18 mouse cellular contexts compared by ENCODE assay signal in the genomic region with DNA sequence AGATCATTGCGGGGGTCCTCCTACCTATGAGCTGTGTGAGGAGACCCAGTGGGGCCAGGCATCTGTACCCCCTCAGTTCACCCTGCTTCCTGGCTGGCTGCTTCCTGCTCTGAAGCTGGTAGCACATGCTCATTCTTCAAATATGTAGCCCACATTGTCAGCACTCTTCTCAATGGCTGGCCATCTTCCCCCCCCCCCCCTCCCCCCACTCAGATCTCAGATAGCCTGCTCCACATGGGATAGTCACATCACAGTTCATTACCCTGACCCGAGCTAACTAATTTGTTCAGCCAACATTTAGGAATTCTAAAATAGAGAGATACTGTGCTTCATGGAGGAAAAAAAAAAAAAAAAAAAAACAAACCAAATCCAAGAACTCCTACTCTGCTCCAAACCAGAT.
DNase-seq lines count a peak whose midpoint lies in the region; ATAC-seq lines count a peak whose summit lies in the region.
"Had no signal": no experiment of that assay in that cellular context is flagged by ENCODE, and none has a peak within 500 bp of the region (broad histone marks: within the 10 kb centered on the region; RNA-seq: fewer than 3 reads in every experiment).

No protein-coding gene starts in this region.

- no peak overlapping the region for H3K4me3 ChIP-seq in forebrain, embryonic 11.5 days (ENCODE audit: low read depth, low read length)
- no peak overlapping the region for H3K4me3 ChIP-seq in forebrain, embryonic 14.5 days (ENCODE audit: low read depth, low read length)
- no peak overlapping the region for H3K4me3 ChIP-seq in lung, embryonic 15.5 days
- H3K4me3 ChIP-seq in midbrain, embryonic 10.5 days, result no peak overlapping the region
- no peak overlapping the region for H3K4me3 ChIP-seq in midbrain, embryonic 13.5 days (replicated peaks)
- H3K4me3 ChIP-seq: forebrain, embryonic 10.5 days; forebrain, embryonic 15.5 days; hindbrain, embryonic 12.5 days; hindbrain, embryonic 15.5 days had no signal

- 94% methylated on average over 2 of the region's 2 CpGs for WGBS in forebrain, embryonic 11.5 days
- 84% methylated on average over 2 of the region's 2 CpGs for whole genome bisulfite sequencing in forebrain, embryonic 14.5 days
- WGBS in lung, embryonic 15.5 days, result 54% methylated on average over 2 of the region's 2 CpGs
- WGBS in midbrain, embryonic 10.5 days, result 97% methylated on average over 2 of the region's 2 CpGs
- WGBS in midbrain, embryonic 13.5 days, result 89% methylated on average over 2 of the region's 2 CpGs

- no peak overlapping the region for H3K4me2 ChIP-seq in forebrain, embryonic 11.5 days (ENCODE audit: low read depth, low read length, severe bottlenecking)
- no peak overlapping the region for H3K4me2 ChIP-seq in forebrain, embryonic 14.5 days (ENCODE audit: low read length)
- no peak overlapping the region for H3K4me2 ChIP-seq in lung, embryonic 15.5 days
- H3K4me2 ChIP-seq in midbrain, embryonic 13.5 days (replicated peaks), result no peak overlapping the region
- H3K4me2 ChIP-seq: forebrain, embryonic 15.5 days; heart, embryonic 11.5 days; hindbrain, embryonic 12.5 days; hindbrain, embryonic 15.5 days had no signal

- H3K27ac ChIP-seq in forebrain, embryonic 11.5 days (ENCODE audit: low read depth, low read length), result no peak overlapping the region
- H3K27ac ChIP-seq in forebrain, embryonic 14.5 days (ENCODE audit: low read depth, low read length), result no peak overlapping the region
- H3K27ac ChIP-seq in lung, embryonic 15.5 days, result no peak overlapping the region
- 0 out of 2 replicates have a peak overlapping the region, but pooled peaks have one; percentile 3 for H3K27ac ChIP-seq in midbrain, embryonic 10.5 days (replicated peaks)
- H3K27ac ChIP-seq in midbrain, embryonic 13.5 days, result no peak overlapping the region
- H3K27ac ChIP-seq: forebrain, embryonic 10.5 days; forebrain, embryonic 15.5 days; hindbrain, embryonic 12.5 days; hindbrain, embryonic 15.5 days had no signal

- H3K27me3 ChIP-seq in forebrain, embryonic 11.5 days (ENCODE audit: control insufficient read depth, insufficient read depth, low read length), result no peaks in the 10 kb centered on the region
- no peaks in the 10 kb centered on the region for H3K27me3 ChIP-seq in forebrain, embryonic 14.5 days (replicated peaks; ENCODE audit: control insufficient read depth, insufficient read depth, low read length)
- H3K27me3 ChIP-seq in lung, embryonic 15.5 days, result no peaks in the 10 kb centered on the region
- H3K27me3 ChIP-seq in midbrain, embryonic 10.5 days (ENCODE audit: low read depth, poor library complexity, severe bottlenecking), result no peaks in the 10 kb centered on the region
- no peaks in the 10 kb centered on the region for H3K27me3 ChIP-seq in midbrain, embryonic 13.5 days
- H3K27me3 ChIP-seq: forebrain, embryonic 15.5 days; hindbrain, embryonic 12.5 days; hindbrain, embryonic 15.5 days; Patski had no signal

- no peak overlapping the region for H3K9ac ChIP-seq in forebrain, embryonic 11.5 days (ENCODE audit: low read length)
- H3K9ac ChIP-seq in forebrain, embryonic 14.5 days (ENCODE audit: low read length), result no peak overlapping the region
- H3K9ac ChIP-seq in lung, embryonic 15.5 days, result no peak overlapping the region
- no peak overlapping the region for H3K9ac ChIP-seq in midbrain, embryonic 13.5 days (replicated peaks)
- H3K9ac ChIP-seq: forebrain, embryonic 15.5 days; hindbrain, embryonic 12.5 days; hindbrain, embryonic 15.5 days had no signal

- no peak for ATAC-seq in forebrain, embryonic 11.5 days (replicated peaks; ENCODE audit: low FRiP score)
- no peak for ATAC-seq in forebrain, embryonic 14.5 days
- ATAC-seq in lung, embryonic 15.5 days (ENCODE audit: borderline replicate concordance, extremely low read depth, low FRiP score, low TSS enrichment), result 0 out of 2 replicates have a peak, but pooled peaks have one; percentile 14
- no peak for ATAC-seq in midbrain, embryonic 13.5 days
- ATAC-seq: forebrain, embryonic 15.5 days; Patski had no signal

- DNase-seq in forebrain, embryonic 11.5 days (ENCODE audit: low spot score), result peak; percentile 29
- DNase-seq in forebrain, embryonic 14.5 days (ENCODE audit: low spot score), result no peak
- no peak for DNase-seq in lung, postnatal 36 days
- DNase-seq in midbrain, embryonic 10.5 days (ENCODE audit: low spot score), result no peak
- DNase-seq: adrenal gland, postnatal 10 days; adrenal gland, postnatal 36 days; cerebellum, adult 18-20 months; cerebellum, adult 9-10 months; cerebellum, postnatal 14 days; gastrocnemius, postnatal 25 days had no signal

- H3K9me3 ChIP-seq in forebrain, embryonic 11.5 days (ENCODE audit: control insufficient read depth, low read length), result no peaks in the 10 kb centered on the region
- no peaks in the 10 kb centered on the region for H3K9me3 ChIP-seq in forebrain, embryonic 14.5 days (replicated peaks; ENCODE audit: control insufficient read depth, low read length)
- H3K9me3 ChIP-seq in lung, embryonic 15.5 days, result no peaks in the 10 kb centered on the region
- H3K9me3 ChIP-seq in midbrain, embryonic 10.5 days (replicated peaks), result no peaks in the 10 kb centered on the region
- no peaks in the 10 kb centered on the region for H3K9me3 ChIP-seq in midbrain, embryonic 13.5 days
- H3K9me3 ChIP-seq: forebrain, embryonic 10.5 days; forebrain, embryonic 15.5 days; hindbrain, embryonic 12.5 days; hindbrain, embryonic 15.5 days had no signal

- H3K4me1 ChIP-seq in forebrain, embryonic 11.5 days (replicated peaks; ENCODE audit: control insufficient read depth, insufficient read depth, low read length), result peaks cover 3% of the 10 kb centered on the region; the same call in 1 of the 2 replicates
- peaks cover 3% of the 10 kb centered on the region; the same call in 1 of the 2 replicates for H3K4me1 ChIP-seq in forebrain, embryonic 14.5 days (ENCODE audit: control insufficient read depth, insufficient read depth, low read length)
- H3K4me1 ChIP-seq in lung, embryonic 15.5 days, result no peaks in the 10 kb centered on the region
- H3K4me1 ChIP-seq in midbrain, embryonic 10.5 days, result peaks cover 11% of the 10 kb centered on the region
- H3K4me1 ChIP-seq in midbrain, embryonic 13.5 days (replicated peaks), result peaks cover 15% of the 10 kb centered on the region
- H3K4me1 ChIP-seq: hindbrain, embryonic 15.5 days had no signal

- H3K36me3 ChIP-seq in forebrain, embryonic 11.5 days (ENCODE audit: control insufficient read depth, insufficient read depth, low read length), result no peaks in the 10 kb centered on the region
- H3K36me3 ChIP-seq in forebrain, embryonic 14.5 days (ENCODE audit: control insufficient read depth, insufficient read depth, low read length), result no peaks in the 10 kb centered on the region
- peaks cover 10% of the 10 kb centered on the region; the same call in 1 of the 2 replicates for H3K36me3 ChIP-seq in lung, embryonic 15.5 days
- no peaks in the 10 kb centered on the region for H3K36me3 ChIP-seq in midbrain, embryonic 10.5 days
- H3K36me3 ChIP-seq in midbrain, embryonic 13.5 days, result no peaks in the 10 kb centered on the region
- H3K36me3 ChIP-seq: forebrain, embryonic 10.5 days; forebrain, embryonic 15.5 days; hindbrain, embryonic 12.5 days; hindbrain, embryonic 15.5 days had no signal
